19 mouse cellular contexts compared by ENCODE assay signal in the genomic region with DNA sequence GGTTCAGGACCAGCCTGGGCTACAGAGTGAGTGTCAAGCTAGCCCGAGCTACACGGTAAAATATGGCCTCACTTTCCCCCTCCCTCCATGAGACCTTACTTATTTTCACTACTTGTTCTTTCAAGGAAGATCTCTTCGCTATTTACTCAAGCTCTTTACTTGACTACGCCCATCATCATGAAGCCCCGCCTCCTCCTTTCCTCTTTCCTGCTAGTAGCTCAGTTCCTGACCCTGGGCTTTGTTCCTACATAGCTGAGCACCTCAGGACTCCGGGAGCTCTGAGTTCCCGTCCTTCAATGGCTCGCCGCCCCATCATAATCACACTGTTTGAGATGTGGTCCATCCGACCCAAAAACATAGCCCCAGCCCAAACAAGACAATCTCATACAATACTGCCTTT. TPM values are rescaled to one million over a fixed set of nuclear protein-coding genes. Genes with fewer than 3 reads are reported as not detected.
DNase-seq lines count a peak whose midpoint lies in the region; ATAC-seq and TF ChIP-seq lines count a peak whose summit lies in the region.
"Had no signal": no experiment of that assay in that cellular context is flagged by ENCODE, and none has a peak within 500 bp of the region (broad histone marks: within the 10 kb centered on the region; RNA-seq: fewer than 3 reads in every experiment).

No protein-coding gene starts in this region.

- no peak for TF ChIP-seq CTCF in lung, embryonic 14.5 days (IDR thresholded peaks at IDR 0.05; ENCODE audit: low read depth)

- H3K9me3 ChIP-seq in lung, embryonic 14.5 days (ENCODE audit: low read depth, low read length), result no peaks in the 10 kb centered on the region
- peaks cover 4% of the 10 kb centered on the region; the same call in 1 of the 2 replicates for H3K9me3 ChIP-seq in liver, embryonic 13.5 days (replicated peaks)
- H3K9me3 ChIP-seq: embryonic facial prominence, embryonic 12.5 days had no signal

- H3K4me3 ChIP-seq in lung, embryonic 14.5 days (ENCODE audit: low read depth, low read length), result no peak overlapping the region
- no peak overlapping the region for H3K4me3 ChIP-seq in liver, embryonic 13.5 days (replicated peaks)
- H3K4me3 ChIP-seq: embryonic facial prominence, embryonic 12.5 days; hindbrain, embryonic 12.5 days had no signal

- no peaks in the 10 kb centered on the region for H3K4me1 ChIP-seq in lung, embryonic 14.5 days (ENCODE audit: insufficient read depth)
- peaks cover 17% of the 10 kb centered on the region for H3K4me1 ChIP-seq in liver, embryonic 13.5 days (replicated peaks)
- H3K4me1 ChIP-seq: hindbrain, embryonic 12.5 days had no signal

- DNase-seq in lung, embryonic 14.5 days, result peak; percentile 19
- no peak for DNase-seq in lung, postnatal 25 days (ENCODE audit: low spot score)
- DNase-seq in ES-CJ7 (ENCODE audit: low read depth, low spot score) (peak; percentile 86), ZHBTc4 (ENCODE audit: low read depth, low spot score) (peak; percentile 92)
- no peak for DNase-seq in liver, embryonic 13.5 days
- no peak for DNase-seq in adrenal gland, adult 18-20 months (ENCODE audit: low spot score in 2 of 2)
- DNase-seq in gastrocnemius, postnatal 10 days, result no peak
- DNase-seq in c-Kit-positive CD71-positive TER-119-positive erythroid progenitor cells, embryonic 14.5 days (ENCODE audit: low spot score), result no peak
- DNase-seq: cerebellum, postnatal 10 days; heart, postnatal 10 days; kidney, adult 18-20 months; kidney, postnatal 25 days; midbrain, embryonic 14.5 days had no signal

- WGBS in lung, embryonic 14.5 days, result 24% methylated on average over 10 of the region's 10 CpGs
- WGBS in liver, embryonic 13.5 days (ENCODE audit: insufficient replicate concordance), result 19% methylated on average over 10 of the region's 10 CpGs

- peaks cover 18% of the 10 kb centered on the region; the same call in 1 of the 2 replicates for H3K27me3 ChIP-seq in lung, embryonic 14.5 days (ENCODE audit: insufficient read depth, low read length)
- H3K27me3 ChIP-seq in liver, embryonic 13.5 days, result peaks cover 61% of the 10 kb centered on the region

- H3K27ac ChIP-seq in lung, embryonic 14.5 days (ENCODE audit: low read depth), result no peak overlapping the region
- H3K27ac ChIP-seq in liver, embryonic 13.5 days, result no peak overlapping the region
- H3K27ac ChIP-seq: embryonic facial prominence, embryonic 12.5 days; hindbrain, embryonic 12.5 days had no signal

- no peak overlapping the region for H3K4me2 ChIP-seq in lung, embryonic 14.5 days
- no peak overlapping the region for H3K4me2 ChIP-seq in liver, embryonic 13.5 days
- H3K4me2 ChIP-seq: embryonic facial prominence, embryonic 12.5 days; hindbrain, embryonic 12.5 days had no signal

- H3K9ac ChIP-seq in lung, embryonic 14.5 days, result no peak overlapping the region
- H3K9ac ChIP-seq in liver, embryonic 13.5 days, result no peak overlapping the region
- H3K9ac ChIP-seq: embryonic facial prominence, embryonic 12.5 days; hindbrain, embryonic 12.5 days had no signal

- H3K36me3 ChIP-seq in lung, embryonic 14.5 days (ENCODE audit: insufficient read depth), result no peaks in the 10 kb centered on the region
- H3K36me3 ChIP-seq in liver, embryonic 13.5 days, result no peaks in the 10 kb centered on the region
- H3K36me3 ChIP-seq: embryonic facial prominence, embryonic 12.5 days; hindbrain, embryonic 12.5 days had no signal

- no peak for ATAC-seq in lung, embryonic 14.5 days (ENCODE audit: insufficient read depth)
- ATAC-seq in liver, embryonic 13.5 days (ENCODE audit: low read depth), result 0 out of 2 replicates have a peak, but pooled peaks have one; percentile 10
- ATAC-seq: Patski had no signal

RNA-seq across cellular contexts. Expression of a gene that starts 14.1 kb away (rescaled TPM):
- polyA plus RNA-seq in lung, embryonic 14.5 days (2014; fragmentation: Nextera tagmentation; extraction: Ambion mirVana), result 0.31 and 0.51 TPM in 2 replicates
- 0.07 and 0.10 TPM in 2 replicates for polyA plus RNA-seq in liver, embryonic 13.5 days (2015; fragmentation: Nextera tagmentation; extraction: Ambion mirVana)
- 1 to 10 TPM; 2.9 to 3.1 TPM for total RNA-seq in adrenal gland, adult 18-20 months (2021)
- total RNA-seq in gastrocnemius, postnatal 10 days (2021), result under 1 TPM; 0.20 to 0.28 TPM
- total RNA-seq: gastrocnemius, adult 8-10 months; liver, adult 2 months; neutrophil, adult 5-6 weeks had no signal

RNA-seq across cellular contexts. Expression of a gene that starts 14.4 kb away (rescaled TPM):
- 54.5 and 56.0 TPM in 2 replicates for polyA plus RNA-seq in lung, embryonic 14.5 days (2014; fragmentation: Nextera tagmentation; extraction: Ambion mirVana)
- 831 and 956 TPM in 2 replicates for polyA plus RNA-seq in liver, embryonic 13.5 days (2015; fragmentation: Nextera tagmentation; extraction: Ambion mirVana)
- 10 to 100 TPM; 40.1 to 56.1 TPM for total RNA-seq in adrenal gland, adult 18-20 months (2021)
- 10 to 100 TPM; 20.5 to 25.0 TPM for total RNA-seq in gastrocnemius, postnatal 10 days (2021)

RNA-seq across cellular contexts. Expression of a gene that starts 40.2 kb away (rescaled TPM):
- polyA plus RNA-seq in lung, embryonic 14.5 days (2014; fragmentation: Nextera tagmentation; extraction: Ambion mirVana), result 22.0 and 24.3 TPM in 2 replicates
- 31.4 and 31.7 TPM in 2 replicates for polyA plus RNA-seq in liver, embryonic 13.5 days (2015; fragmentation: Nextera tagmentation; extraction: Ambion mirVana)
- 10 to 100 TPM; 10.6 to 11.5 TPM for total RNA-seq in adrenal gland, adult 18-20 months (2021)
- 10 to 100 TPM in 1 of 2 experiments, 1 to 10 TPM in 1; 9.0 to 13.0 TPM for total RNA-seq in gastrocnemius, postnatal 10 days (2021)

RNA-seq across cellular contexts. Expression of a gene that starts 53.4 kb away (rescaled TPM):
- polyA plus RNA-seq in lung, embryonic 14.5 days (2014; fragmentation: Nextera tagmentation; extraction: Ambion mirVana), result 39.3 and 42.5 TPM in 2 replicates
- 20.7 and 21.7 TPM in 2 replicates for polyA plus RNA-seq in liver, embryonic 13.5 days (2015; fragmentation: Nextera tagmentation; extraction: Ambion mirVana)
- 10 to 100 TPM; 17.3 to 23.7 TPM for total RNA-seq in adrenal gland, adult 18-20 months (2021)
- total RNA-seq in gastrocnemius, postnatal 10 days (2021), result 10 to 100 TPM; 10.6 to 14.4 TPM

Comparison
In these comparisons a context has a peak if more than half of its experiments do, and no peak if none do; other contexts are left out.
1. DNase-seq: peak in lung, embryonic 14.5 days (single experiment), ES-CJ7 (single experiment) and ZHBTc4 (single experiment); none in lung, postnatal 25 days (single experiment), liver, embryonic 13.5 days (single experiment), adrenal gland, adult 18-20 months (0 of 2), gastrocnemius, postnatal 10 days (single experiment) and c-Kit-positive CD71-positive TER-119-positive erythroid progenitor cells, embryonic 14.5 days (single experiment).